Mouse (Mus musculus) megakaryocyte-erythroid progenitor cell, adult 5-6 weeks (primary cell): ENCODE data around the gene Klhl12. TPM values are rescaled to one million over a fixed set of nuclear protein-coding genes. Genes with fewer than 3 reads are reported as not detected.
A peak's percentile ranks its signal among the peaks of the same experiment; 100 is the strongest.
"Not testable (repeated sequence)": the region's sequence is repeated elsewhere in the genome, so short reads cannot be mapped to it uniquely, and the experiment has no call there.

Experiments used
- ATAC-seq: replicated peaks from 2 replicates; pipeline ENCODE4 v1.8.0; 2016; ENCODE audit warnings: mild to moderate bottlenecking, inconsistent platforms; ENCODE audit not compliant: severe bottlenecking, poor library complexity, low FRiP score, low TSS enrichment
- total RNA-seq, 2 experiments: library from RNA; stranded (forward) in 1 of 2; stranded (reverse) in 1 of 2; fragments of 200-1000, 215-1000 nt in 1 of 2; fragments of >200 nt in 1 of 2; fragmentation: Nextera tagmentation in 1 of 2; gene quantifications; 2 replicates each; pipeline ENCODE4 v1.2.3; 2014 to 2017

The Klhl12 gene
- total RNA-seq, 2 experiments from 2014 or later: 60.7 to 79.3 TPM

- no peak for ATAC-seq
Measured at GRCm38 (mm10) chr1:134512183-134512582, 56.9 kb downstream of the Klhl12 start.

- no peak for ATAC-seq
Measured at GRCm38 (mm10) chr1:134512584-134512983, 57.3 kb downstream of the Klhl12 start.

GRCm38 (mm10) chr1:134513312-134513860 is 58.1 kb downstream of the Klhl12 start:
- peak; percentile 76 for ATAC-seq

DNA sequence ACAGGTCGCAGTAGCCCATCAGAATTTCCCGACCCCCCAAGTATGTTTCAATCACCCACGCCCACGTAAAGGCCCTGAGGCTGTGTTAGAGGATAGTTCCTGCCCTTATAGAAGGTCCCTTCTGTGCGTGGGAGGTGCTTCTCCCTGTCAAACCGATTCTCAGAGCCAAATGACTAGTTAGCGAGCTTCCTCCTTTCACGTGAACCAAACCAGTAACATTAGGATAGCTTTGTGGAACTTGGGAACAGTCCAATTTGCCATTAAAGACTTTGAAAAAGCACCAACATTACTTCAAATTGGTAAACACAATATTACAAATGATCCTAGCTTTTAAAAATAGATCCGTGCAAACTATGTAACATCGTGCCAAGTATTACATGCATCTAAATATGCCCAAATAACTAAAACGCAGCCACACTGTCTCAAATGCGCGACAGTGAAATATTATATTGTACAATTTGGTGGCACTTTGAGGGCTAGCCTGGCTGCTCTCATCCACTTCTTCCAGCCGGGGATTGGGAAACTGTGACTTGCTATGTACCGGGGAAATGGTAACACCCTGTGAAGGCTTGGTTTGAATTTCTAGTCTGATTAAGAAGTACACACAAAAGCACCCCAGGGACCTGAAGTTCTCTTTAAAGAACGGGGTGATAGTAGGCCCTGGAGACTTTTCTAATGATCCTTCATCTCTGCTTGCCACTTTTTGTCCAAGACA is 58.7 kb downstream of the Klhl12 start:
- peak; percentile 9; the same call in 1 of the 2 replicates for ATAC-seq

- no peak for ATAC-seq
Measured at GRCm38 (mm10) chr1:134515891-134516290, 60.6 kb downstream of the Klhl12 start.

DNA sequence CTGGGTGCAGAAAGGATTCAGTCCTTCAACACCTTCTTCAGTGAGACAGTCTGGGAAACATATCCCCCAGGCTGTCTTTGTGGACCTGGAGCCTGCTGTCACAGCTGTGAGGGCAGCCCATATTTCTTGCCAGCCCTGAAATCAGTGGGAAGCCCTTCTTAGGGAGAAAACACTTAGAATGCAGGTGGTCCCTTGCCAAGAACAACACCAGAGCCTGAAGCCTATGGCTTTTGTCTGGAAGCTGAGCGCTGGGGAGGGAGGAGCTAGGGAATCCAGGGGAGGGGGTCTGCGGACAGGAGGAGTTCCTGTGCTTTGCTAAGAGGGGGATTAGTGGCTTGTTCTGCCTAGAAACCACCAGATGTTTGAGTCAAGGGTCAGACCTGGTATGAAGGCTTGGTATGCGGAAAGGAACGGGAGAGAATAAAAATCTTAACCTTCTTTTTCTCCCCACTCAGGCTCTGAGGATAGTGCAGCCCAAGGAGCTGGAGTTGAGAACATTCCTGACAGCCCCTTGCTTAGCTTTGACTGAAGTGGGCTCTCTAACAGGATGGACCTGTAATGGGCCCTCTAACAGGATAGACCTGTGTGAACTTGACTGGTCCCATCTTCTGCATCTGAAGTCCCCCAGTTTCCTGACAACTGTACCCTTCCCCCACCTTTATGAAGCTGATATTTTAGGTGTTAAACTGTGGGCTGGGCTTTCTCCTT is 61.3 kb downstream of the Klhl12 start:
- no peak for ATAC-seq

GRCm38 (mm10) chr1:134517841-134518240 is 62.5 kb downstream of the Klhl12 start:
- not testable (repeated sequence) for ATAC-seq

DNA sequence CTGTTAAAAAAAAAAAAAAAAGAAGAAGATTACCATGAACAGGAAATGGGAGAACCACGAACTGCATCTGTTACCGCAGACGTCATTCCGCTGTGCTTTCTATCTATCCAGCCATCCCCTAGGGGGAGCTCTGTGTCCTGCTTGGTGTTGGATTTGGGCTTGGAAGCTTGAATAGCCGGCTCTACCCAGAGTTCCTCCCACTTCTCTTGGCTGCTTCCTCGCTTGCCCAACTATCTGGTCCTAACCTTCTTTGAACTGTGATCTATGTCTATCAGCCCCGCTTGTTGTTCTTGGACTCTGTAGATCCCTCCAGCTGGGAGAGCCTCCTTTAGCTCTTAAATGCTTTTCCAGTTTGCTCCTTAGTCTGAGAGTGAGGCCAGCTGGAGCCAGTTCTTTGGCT is 63.3 kb downstream of the Klhl12 start:
- peak; percentile 81 for ATAC-seq

- not testable (repeated sequence) for ATAC-seq
Measured at GRCm38 (mm10) chr1:134519201-134519600, 63.9 kb downstream of the Klhl12 start.

- no peak for ATAC-seq
Measured at GRCm38 (mm10) chr1:134520001-134520721, 64.8 kb downstream of the Klhl12 start.

- peak; percentile 73 for ATAC-seq
Measured at GRCm38 (mm10) chr1:134521163-134521562, 65.8 kb downstream of the Klhl12 start.

DNA sequence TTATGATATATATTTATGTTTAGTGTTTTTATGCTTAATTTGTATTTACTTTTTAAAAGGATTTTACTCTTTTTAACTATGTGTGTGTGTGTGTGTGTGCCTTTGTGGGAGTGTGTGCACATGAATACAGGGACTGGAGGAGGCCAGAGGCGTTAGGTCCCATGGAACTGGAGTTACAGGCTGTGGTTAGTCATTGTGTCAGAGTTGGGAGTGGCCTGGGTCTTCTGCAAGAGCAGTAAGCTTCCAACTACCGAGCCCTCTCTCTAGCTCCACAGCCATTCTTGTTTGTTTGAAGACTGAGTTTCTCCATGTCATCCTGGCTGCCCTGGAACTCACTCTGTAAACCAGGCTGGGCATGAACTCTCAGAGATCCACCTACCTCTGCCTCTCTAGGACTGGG is 67.0 kb downstream of the Klhl12 start:
- ATAC-seq: no peak

- ATAC-seq: no peak
Measured at GRCm38 (mm10) chr1:134524424-134524823, 69.1 kb downstream of the Klhl12 start.

DNA sequence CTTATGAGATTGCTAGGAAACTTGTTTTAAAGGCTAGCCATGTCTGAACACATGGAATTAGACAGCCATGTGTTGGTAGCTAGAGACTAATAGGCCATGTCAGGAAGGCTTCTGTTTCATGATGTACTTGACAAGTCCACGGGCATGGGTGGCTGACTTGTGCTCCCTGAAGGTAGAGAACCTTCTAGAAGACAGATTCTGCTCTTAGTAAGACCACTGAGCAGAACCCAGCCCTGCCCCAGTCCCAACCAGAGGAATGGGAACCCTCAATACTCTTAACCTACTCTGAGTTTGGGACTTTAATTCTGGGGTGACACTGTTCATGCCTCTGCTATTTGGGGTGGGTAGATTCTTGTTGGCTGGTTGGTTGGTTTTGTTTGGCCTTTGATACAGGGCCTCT is 69.7 kb downstream of the Klhl12 start:
- ATAC-seq: no peak

GRCm38 (mm10) chr1:134526752-134527151 is 71.4 kb downstream of the Klhl12 start:
- ATAC-seq: peak; percentile 98

- no peak for ATAC-seq
Measured at GRCm38 (mm10) chr1:134530618-134531017, 75.3 kb downstream of the Klhl12 start.

DNA sequence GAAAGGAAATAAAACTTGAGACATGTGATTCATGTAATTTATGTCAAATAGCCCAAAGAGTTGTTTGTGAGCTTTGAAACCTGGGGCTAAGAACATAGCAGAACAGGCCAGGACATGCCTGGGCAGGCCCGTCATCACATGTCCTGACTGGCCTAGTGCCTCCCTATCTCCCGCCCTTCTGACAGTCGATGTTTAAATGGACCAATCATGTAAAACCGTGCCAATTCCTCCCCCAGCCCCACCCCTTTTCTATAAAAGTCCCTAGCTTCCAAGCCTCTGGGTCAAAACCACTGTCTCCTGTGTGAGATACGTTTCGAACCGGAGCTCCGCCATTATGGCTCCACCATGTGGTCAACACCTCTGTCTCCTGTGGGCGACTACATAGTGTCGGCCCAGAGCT is 78.4 kb downstream of the Klhl12 start:
- not testable (repeated sequence) for ATAC-seq

GRCm38 (mm10) chr1:134535054-134535453 is 79.7 kb downstream of the Klhl12 start:
- no peak for ATAC-seq

DNA sequence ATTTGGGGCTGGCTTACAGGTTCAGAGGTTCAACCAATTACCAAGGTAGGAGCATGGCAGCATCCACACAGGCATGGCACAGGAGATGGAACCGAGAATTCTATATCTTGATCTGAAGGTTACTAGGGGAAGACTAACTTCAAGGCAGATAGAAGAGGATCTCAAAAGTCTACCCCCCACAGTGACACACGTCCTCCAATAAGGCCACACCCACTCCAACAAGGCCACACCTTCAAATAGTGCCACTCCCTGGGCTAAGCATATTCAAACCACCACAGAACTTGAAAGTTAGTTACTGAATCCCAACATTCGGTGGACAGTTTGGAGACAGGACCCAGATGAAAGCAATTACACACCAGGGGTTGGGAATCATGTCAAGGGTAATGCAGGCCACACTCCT is 80.2 kb downstream of the Klhl12 start:
- ATAC-seq: no peak

GRCm38 (mm10) chr1:134540610-134541009 is 85.3 kb downstream of the Klhl12 start:
- no peak for ATAC-seq
